Mouse (Mus musculus) embryo, embryonic 10 days (tissue): ENCODE measurements around the gene March2.
"Not testable (repeated sequence)": the region's sequence is repeated elsewhere in the genome, so short reads cannot be mapped to it uniquely, and the experiment has no call there.

Experiments
- DNase-seq: peaks from one replicate; pipeline ENCODE4 v3.0.0-alpha.2; 2015; ENCODE audit warnings: low spot score

The March2 gene

DNA sequence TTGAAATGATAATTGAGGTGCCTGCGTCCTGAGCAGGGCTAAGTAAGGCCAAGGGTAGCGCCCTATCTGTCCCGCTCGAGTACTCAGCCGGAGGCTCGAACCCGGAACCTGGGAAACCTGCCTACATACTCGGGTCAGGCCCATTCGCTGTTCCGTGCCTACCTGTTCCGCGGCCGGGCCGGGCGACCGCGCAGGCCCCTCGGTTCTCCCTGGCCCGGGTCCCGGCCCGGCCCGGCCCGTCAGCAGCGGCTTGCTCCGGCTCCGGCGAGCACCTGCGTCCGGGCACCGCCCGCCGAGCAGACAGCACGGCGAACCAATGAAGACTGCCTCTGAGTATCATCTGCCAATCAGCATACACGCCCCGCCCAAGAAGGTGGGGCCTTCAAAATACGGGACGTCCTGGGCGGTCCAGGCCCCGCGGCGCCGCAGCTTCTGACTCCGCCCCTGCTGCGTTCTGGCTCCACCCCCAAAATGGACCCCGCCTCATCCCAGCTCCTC lies at the start of gene March2:
TSS of gene March2 (minus strand) at position 287 of the 498 bp plus-strand sequence.
- DNase-seq = peak; percentile 97

DNA sequence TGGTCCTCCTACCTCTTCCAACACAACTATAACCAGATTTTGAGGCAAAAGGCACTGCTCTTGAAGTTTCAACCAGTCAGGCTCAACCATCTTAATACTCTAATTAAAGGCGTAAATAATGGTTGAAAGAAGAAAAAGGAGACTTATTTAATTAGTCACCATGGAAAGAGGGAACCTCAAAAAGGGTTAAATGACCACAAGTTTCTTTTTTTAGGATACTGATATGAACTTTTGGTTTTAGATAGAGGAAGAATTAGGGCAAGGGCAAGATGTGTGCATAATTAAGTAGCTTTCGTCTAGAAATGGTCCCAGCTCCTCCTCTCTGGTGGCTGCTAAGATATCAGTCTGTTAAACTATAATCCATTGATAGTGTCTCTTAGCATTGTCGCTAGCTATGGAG lies 47.9 kb upstream of the March2 start:
- DNase-seq = no peak

GRCm38 (mm10) chr17:33760255-33761165 lies 42.0 kb upstream of the March2 start, which contains the start of gene Rab11b:
Gene Rab11b (minus strand): TSS chr17:33760530.
- DNase-seq = peak; percentile 100

- DNase-seq = peak; percentile 89
Observed at GRCm38 (mm10) chr17:33759767-33760254, 41.3 kb upstream of the March2 start.

DNA sequence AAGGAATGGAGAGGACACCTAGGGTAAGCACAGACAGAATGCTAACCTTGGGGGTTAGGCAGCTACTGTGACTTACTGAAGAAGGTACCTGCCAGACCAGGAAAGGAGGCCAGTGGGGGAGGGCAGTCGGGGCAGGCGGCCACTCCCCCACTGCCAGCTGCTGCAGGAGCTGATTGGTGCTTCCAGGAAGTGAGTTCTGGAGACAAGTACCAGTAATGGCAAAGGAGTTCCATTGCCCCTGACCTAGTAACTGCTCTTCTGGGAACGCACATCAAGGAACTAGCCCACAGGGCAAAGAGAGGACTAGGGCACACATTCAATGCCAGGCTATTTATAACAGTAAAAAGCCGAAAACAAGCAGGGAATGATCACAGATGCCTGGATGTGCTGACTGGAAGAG lies 38.8 kb upstream of the March2 start:
- no peak for DNase-seq

- no peak for DNase-seq
Observed at GRCm38 (mm10) chr17:33756108-33756790, 37.8 kb upstream of the March2 start.

GRCm38 (mm10) chr17:33755418-33756107 lies 37.1 kb upstream of the March2 start:
- DNase-seq = no peak

DNA sequence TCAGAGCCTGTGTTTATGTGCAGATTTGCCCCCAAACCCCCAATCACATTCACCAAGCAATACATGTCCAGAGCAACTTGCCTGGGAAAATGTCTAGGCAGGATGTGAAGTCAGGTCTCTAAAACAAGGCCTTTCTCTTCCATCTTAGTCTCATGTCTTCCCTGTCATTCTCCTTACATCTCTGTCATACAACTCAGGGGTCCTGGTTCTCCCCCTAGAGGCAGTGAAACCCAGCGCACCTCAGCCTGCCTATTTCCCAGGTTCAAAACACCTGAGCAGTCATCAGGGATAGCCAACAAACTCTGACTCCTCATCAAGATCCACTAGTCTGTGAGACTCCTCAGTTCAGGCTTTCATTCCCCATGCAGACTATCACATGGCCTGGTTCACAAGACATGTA lies 36.2 kb upstream of the March2 start:
- DNase-seq = no peak

DNA sequence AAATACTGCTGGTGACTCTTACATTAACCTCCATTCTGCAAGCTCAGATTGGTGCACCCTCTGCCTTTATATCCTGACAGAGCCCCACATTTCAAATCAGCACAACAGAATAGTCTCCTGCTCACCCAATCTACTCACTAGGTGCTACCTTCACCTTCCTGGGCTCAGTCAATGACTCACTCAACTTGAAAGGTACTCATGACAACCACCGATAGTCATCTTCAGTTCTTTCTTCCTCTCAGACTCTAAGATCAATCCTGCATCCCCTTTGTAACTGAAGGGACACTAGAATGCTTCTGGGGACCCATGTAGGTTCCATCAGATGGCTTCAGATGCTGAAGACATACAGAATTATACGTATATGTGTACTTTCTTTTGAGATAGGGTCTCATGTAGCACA lies 33.8 kb upstream of the March2 start:
- DNase-seq = no peak

DNA sequence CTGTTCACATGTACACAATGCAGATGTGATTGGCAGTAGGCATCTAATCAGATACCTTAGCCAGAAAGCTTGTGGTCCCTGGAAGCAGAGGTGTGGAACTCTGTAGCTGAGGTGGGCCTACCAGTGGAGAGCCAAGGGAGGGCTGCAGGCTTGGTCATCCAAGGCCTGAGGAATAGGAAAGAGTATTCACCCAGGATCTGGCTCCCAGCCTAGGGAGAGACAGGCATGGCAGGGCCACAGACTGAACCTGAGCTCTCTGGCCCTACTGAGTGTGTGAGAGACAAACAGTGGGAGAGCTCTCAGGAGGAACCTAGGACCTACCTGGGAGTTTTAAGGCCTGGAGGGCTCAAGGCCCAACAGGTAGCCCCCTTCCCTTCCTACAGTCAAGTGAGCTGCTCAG lies 32.7 kb upstream of the March2 start:
- no peak for DNase-seq

DNA sequence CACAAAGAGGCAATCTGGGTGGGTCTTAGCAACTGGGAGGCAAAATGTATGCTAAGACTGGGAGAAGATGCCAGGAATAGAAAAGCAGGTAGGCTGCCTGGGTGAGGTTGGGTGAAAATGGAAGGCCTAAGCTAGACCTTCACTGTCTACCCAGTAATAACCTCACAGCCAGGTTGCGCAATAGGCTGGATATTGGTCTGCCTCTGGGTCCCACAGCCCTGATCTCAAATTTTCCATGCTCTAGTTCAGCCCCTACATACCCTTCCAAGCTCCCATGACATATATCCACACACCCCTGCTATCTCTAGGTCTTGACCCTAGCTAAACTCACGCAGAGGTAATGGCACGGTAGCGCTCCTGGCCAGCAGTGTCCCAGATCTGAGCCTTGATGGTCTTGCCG lies 31.0 kb upstream of the March2 start:
- DNase-seq = no peak

DNA sequence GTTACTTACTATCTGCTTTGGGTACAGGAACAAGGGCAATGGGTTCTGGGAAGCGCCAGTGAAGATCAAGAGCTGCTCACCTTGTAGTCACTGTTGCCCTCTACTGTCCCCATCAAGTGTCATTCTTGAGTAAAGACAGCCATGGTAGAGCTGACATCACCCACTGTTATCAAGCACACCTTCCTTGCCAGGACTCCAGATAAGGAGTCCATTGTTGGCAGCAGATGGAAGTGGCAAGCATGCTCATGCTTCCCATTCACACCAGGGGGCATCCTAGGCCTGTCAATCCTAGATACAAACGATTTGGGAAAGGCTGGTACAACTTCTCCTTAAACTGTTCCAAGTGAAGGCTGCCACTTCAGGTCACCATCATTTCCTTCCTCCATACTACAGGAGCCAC lies 27.5 kb upstream of the March2 start:
- DNase-seq = peak; percentile 23

- DNase-seq = no peak
Observed at GRCm38 (mm10) chr17:33744686-33745384, 26.4 kb upstream of the March2 start.

GRCm38 (mm10) chr17:33742420-33742819 lies 23.9 kb upstream of the March2 start:
- DNase-seq = no peak

GRCm38 (mm10) chr17:33733526-33733925 lies 15.1 kb upstream of the March2 start:
- not testable (repeated sequence) for DNase-seq

GRCm38 (mm10) chr17:33732556-33733083 lies 14.2 kb upstream of the March2 start:
- not testable (repeated sequence) for DNase-seq

GRCm38 (mm10) chr17:33729215-33729614 lies 10.7 kb upstream of the March2 start:
- no peak for DNase-seq

DNA sequence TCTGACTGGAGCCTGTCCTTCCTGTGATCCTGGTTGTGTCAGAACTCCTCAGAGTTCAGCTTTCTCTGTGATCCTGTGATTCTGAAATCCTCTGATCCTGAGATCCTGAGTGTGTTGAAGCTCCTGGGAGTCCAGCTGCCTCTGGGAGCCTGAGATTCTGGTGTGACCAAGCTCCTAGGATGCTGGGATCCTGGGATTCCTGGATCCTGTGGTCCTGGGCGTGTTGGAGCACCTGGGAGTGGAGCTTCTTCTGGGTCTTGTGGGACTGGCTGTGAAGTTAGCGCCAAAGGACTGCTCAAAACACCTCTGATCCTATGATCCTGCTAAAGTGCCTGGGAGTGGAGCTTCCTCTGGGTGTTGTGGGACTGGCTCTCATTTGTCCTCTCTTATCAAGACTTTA lies 9.9 kb upstream of the March2 start:
- DNase-seq = no peak

GRCm38 (mm10) chr17:33719736-33720378 lies 1.4 kb upstream of the March2 start:
- DNase-seq = no peak

GRCm38 (mm10) chr17:33718944-33719725 lies 665 bp upstream of the March2 start:
- no peak for DNase-seq
